Mouse (Mus musculus): ENCODE measurements around the gene Gas2l3. TPM values are rescaled to one million over a fixed set of nuclear protein-coding genes. Genes with fewer than 3 reads are reported as not detected.

Gas2l3 gene
- polyA plus RNA-seq, 1 experiment = 0.11 TPM

- no peaks in the 10 kb centered on the region for H3K27me3 ChIP-seq (ENCODE audit: control insufficient read depth)
- TF ChIP-seq TAL1 (IDR thresholded peaks at IDR 0.05; ENCODE audit: low read length) (no peak), GATA1 (IDR thresholded peaks at IDR 0.05; ENCODE audit: low read length) (no peak)
- no peak overlapping the region for H3K4me3 ChIP-seq (replicated peaks)
- H3K9me3 ChIP-seq (ENCODE audit: control insufficient read depth, low read length) = no peaks in the 10 kb centered on the region
- H3K36me3 ChIP-seq (ENCODE audit: control insufficient read depth) = no peaks in the 10 kb centered on the region
- no peaks in the 10 kb centered on the region for H3K4me1 ChIP-seq (ENCODE audit: control insufficient read depth)
These were observed 37.9 kb upstream of the Gas2l3 start for GRCm38 (mm10) chr10:89481638-89482037.

- Histone ChIP-seq H3K4me3 (replicated peaks) (no peak overlapping the region), H3K36me3 (ENCODE audit: control insufficient read depth) (no peaks in the 10 kb centered on the region), H3K4me1 (ENCODE audit: control insufficient read depth) (no peaks in the 10 kb centered on the region), H3K9me3 (ENCODE audit: control insufficient read depth, low read length) (no peaks in the 10 kb centered on the region), H3K27me3 (ENCODE audit: control insufficient read depth) (no peaks in the 10 kb centered on the region)
- no peak for TF ChIP-seq TAL1 (IDR thresholded peaks at IDR 0.05; ENCODE audit: low read length)
- no peak for TF ChIP-seq GATA1 (IDR thresholded peaks at IDR 0.05; ENCODE audit: low read length)
These were observed 35.0 kb upstream of the Gas2l3 start for GRCm38 (mm10) chr10:89478766-89479165.

- H3K9me3 ChIP-seq (ENCODE audit: control insufficient read depth, low read length) = no peaks in the 10 kb centered on the region
- TF ChIP-seq TAL1 (IDR thresholded peaks at IDR 0.05; ENCODE audit: low read length) (no peak), GATA1 (IDR thresholded peaks at IDR 0.05; ENCODE audit: low read length) (no peak)
- no peak overlapping the region for H3K4me3 ChIP-seq (replicated peaks)
- no peaks in the 10 kb centered on the region; the same call in 1 of the 2 replicates for H3K36me3 ChIP-seq (ENCODE audit: control insufficient read depth)
- H3K27me3 ChIP-seq (ENCODE audit: control insufficient read depth) = no peaks in the 10 kb centered on the region
- no peaks in the 10 kb centered on the region for H3K4me1 ChIP-seq (ENCODE audit: control insufficient read depth)
These were observed 27.0 kb upstream of the Gas2l3 start for GRCm38 (mm10) chr10:89470596-89471353.

- TF ChIP-seq TAL1 (IDR thresholded peaks at IDR 0.05; ENCODE audit: low read length) = no peak
- TF ChIP-seq GATA1 (IDR thresholded peaks at IDR 0.05; ENCODE audit: low read length) = no peak
- Histone ChIP-seq H3K4me3 (replicated peaks) (no peak overlapping the region), H3K4me1 (ENCODE audit: control insufficient read depth) (no peaks in the 10 kb centered on the region), H3K27me3 (ENCODE audit: control insufficient read depth) (no peaks in the 10 kb centered on the region), H3K9me3 (ENCODE audit: control insufficient read depth, low read length) (no peaks in the 10 kb centered on the region), H3K36me3 (ENCODE audit: control insufficient read depth) (no peaks in the 10 kb centered on the region; the same call in 1 of the 2 replicates)
These were observed 21.1 kb upstream of the Gas2l3 start for GRCm38 (mm10) chr10:89464760-89465405.

GRCm38 (mm10) chr10:89462890-89463289 lies 19.1 kb upstream of the Gas2l3 start:
- Histone ChIP-seq H3K9me3 (ENCODE audit: control insufficient read depth, low read length) (no peaks in the 10 kb centered on the region), H3K27me3 (ENCODE audit: control insufficient read depth) (no peaks in the 10 kb centered on the region), H3K4me3 (replicated peaks) (no peak overlapping the region), H3K4me1 (ENCODE audit: control insufficient read depth) (no peaks in the 10 kb centered on the region), H3K36me3 (ENCODE audit: control insufficient read depth) (no peaks in the 10 kb centered on the region)
- no peak for TF ChIP-seq GATA1 (IDR thresholded peaks at IDR 0.05; ENCODE audit: low read length)
- no peak for TF ChIP-seq TAL1 (IDR thresholded peaks at IDR 0.05; ENCODE audit: low read length)

GRCm38 (mm10) chr10:89461856-89462507 lies 18.2 kb upstream of the Gas2l3 start:
- no peaks in the 10 kb centered on the region for H3K27me3 ChIP-seq (ENCODE audit: control insufficient read depth)
- H3K4me3 ChIP-seq (replicated peaks) = no peak overlapping the region
- H3K36me3 ChIP-seq (ENCODE audit: control insufficient read depth) = no peaks in the 10 kb centered on the region
- no peaks in the 10 kb centered on the region for H3K4me1 ChIP-seq (ENCODE audit: control insufficient read depth)
- no peaks in the 10 kb centered on the region for H3K9me3 ChIP-seq (ENCODE audit: control insufficient read depth, low read length)
- TF ChIP-seq TAL1 (IDR thresholded peaks at IDR 0.05; ENCODE audit: low read length) = no peak
- no peak for TF ChIP-seq GATA1 (IDR thresholded peaks at IDR 0.05; ENCODE audit: low read length)

GRCm38 (mm10) chr10:89460972-89461371 lies 17.2 kb upstream of the Gas2l3 start:
- Histone ChIP-seq H3K4me3 (replicated peaks) (no peak overlapping the region), H3K4me1 (ENCODE audit: control insufficient read depth) (no peaks in the 10 kb centered on the region), H3K9me3 (ENCODE audit: control insufficient read depth, low read length) (no peaks in the 10 kb centered on the region), H3K36me3 (ENCODE audit: control insufficient read depth) (no peaks in the 10 kb centered on the region), H3K27me3 (ENCODE audit: control insufficient read depth) (no peaks in the 10 kb centered on the region)
- TF ChIP-seq TAL1 (IDR thresholded peaks at IDR 0.05; ENCODE audit: low read length) = no peak
- no peak for TF ChIP-seq GATA1 (IDR thresholded peaks at IDR 0.05; ENCODE audit: low read length)

GRCm38 (mm10) chr10:89458770-89459169 lies 15.0 kb upstream of the Gas2l3 start:
- H3K27me3 ChIP-seq (ENCODE audit: control insufficient read depth) = no peaks in the 10 kb centered on the region
- no peaks in the 10 kb centered on the region for H3K9me3 ChIP-seq (ENCODE audit: control insufficient read depth, low read length)
- no peak overlapping the region for H3K4me3 ChIP-seq (replicated peaks)
- H3K36me3 ChIP-seq (ENCODE audit: control insufficient read depth) = no peaks in the 10 kb centered on the region
- no peak for TF ChIP-seq GATA1 (IDR thresholded peaks at IDR 0.05; ENCODE audit: low read length)
- TF ChIP-seq TAL1 (IDR thresholded peaks at IDR 0.05; ENCODE audit: low read length) = no peak
- no peaks in the 10 kb centered on the region for H3K4me1 ChIP-seq (ENCODE audit: control insufficient read depth)

- H3K4me1 ChIP-seq (ENCODE audit: control insufficient read depth) = peaks cover 3% of the 10 kb centered on the region; the same call in 1 of the 2 replicates
- H3K9me3 ChIP-seq (ENCODE audit: control insufficient read depth, low read length) = no peaks in the 10 kb centered on the region
- H3K36me3 ChIP-seq (ENCODE audit: control insufficient read depth) = no peaks in the 10 kb centered on the region
- no peaks in the 10 kb centered on the region; the same call in 1 of the 2 replicates for H3K27me3 ChIP-seq (ENCODE audit: control insufficient read depth)
- no peak for TF ChIP-seq GATA1 (IDR thresholded peaks at IDR 0.05; ENCODE audit: low read length)
- no peak overlapping the region for H3K4me3 ChIP-seq (replicated peaks)
These were observed 10.0 kb upstream of the Gas2l3 start for GRCm38 (mm10) chr10:89453794-89454193.

All from erythroblast, embryonic 14.5 days (primary cell).